Mouse (Mus musculus) embryonic fibroblast, embryonic 13.5 days (primary cell): Measurements from ENCODE around the gene Gabra5.

Experiments
- CTCF ChIP-seq: IDR thresholded peaks from 2 replicates; pipeline ENCODE4 v1.5.1; 2011; ENCODE audit warnings: mild to moderate bottlenecking, control low read depth, low read length, moderate library complexity, borderline replicate concordance; ENCODE audit not compliant: insufficient read depth
- POLR2A ChIP-seq: IDR thresholded peaks from 2 replicates; pipeline ENCODE4 v1.6.1; 2011; ENCODE audit warnings: low read depth, mild to moderate bottlenecking, control low read depth, low read length, moderate library complexity

DNA sequence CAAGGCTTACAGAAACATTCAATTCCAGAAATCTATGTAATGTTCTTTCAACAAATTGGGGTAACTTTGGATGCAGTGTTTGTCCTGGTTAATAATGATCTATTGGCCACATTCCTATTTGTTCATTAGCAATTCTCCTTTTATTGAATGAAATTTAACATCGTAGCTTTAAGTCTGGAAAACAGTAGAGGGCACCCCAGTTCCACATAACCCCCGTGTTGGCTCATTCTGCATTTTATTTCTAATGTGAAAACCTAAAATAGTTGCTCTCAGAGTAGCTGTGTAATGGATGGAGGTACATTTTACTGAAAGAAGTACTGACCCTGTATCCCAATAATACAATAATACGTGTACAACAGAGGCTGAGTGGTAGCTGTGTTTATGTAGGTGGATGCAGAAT, 3.1 kb upstream of the Gabra5 start:
- TF ChIP-seq CTCF (no peak), POLR2A (no peak)
